Mouse (Mus musculus): ENCODE measurements at regions not wholly inside any gene's neighbourhood (a gene's known extent, or its start where the extent isn't known, plus 50 kb on each side); places are given as distances from the start of the nearest gene placed in this dataset.

GRCm38 (mm10) chr9:46643551-46643950 is 323.8 kb upstream of the 4931429L15Rik start:
- no peak for TF ChIP-seq CTCF (IDR thresholded peaks at IDR 0.05; ENCODE audit: low read depth, low read length)
- no peak for TF ChIP-seq POLR2A (IDR thresholded peaks at IDR 0.05; ENCODE audit: borderline replicate concordance, low read depth, low read length)

Data from bone marrow macrophage, adult 2 months (primary cell).